Mouse (Mus musculus): ENCODE results near the gene Cnot6. TPM values are rescaled to one million over a fixed set of nuclear protein-coding genes. Genes with fewer than 3 reads are reported as not detected.

Gene Cnot6
- polyA plus RNA-seq, 1 experiment from 2014 or later: 77.4 TPM

DNA sequence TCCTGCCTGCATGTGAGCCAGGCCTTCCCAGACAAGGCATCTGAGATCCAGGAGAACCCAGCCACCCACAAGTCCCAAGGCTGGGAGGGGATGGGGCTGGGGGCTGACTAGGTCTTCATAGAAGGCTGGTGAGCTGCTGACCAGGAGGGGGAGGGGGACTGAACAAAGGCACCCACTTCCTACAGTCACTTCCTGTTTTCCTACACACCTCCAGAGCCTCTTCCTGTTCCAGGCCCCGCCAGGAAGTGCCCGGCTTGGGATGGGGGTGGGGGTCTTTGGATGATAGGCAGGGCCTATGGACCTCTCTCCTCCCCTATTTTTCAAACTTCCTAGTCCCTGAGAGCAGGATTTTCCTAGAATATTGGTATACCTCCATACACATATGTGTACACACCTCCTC is 80.3 kb downstream of the Cnot6 start:
- H3K9me3 ChIP-seq (ENCODE audit: control insufficient read depth, low read length): no peaks in the 10 kb centered on the region
- no peak overlapping the region for H3K4me2 ChIP-seq (replicated peaks; ENCODE audit: low read depth, low read length)
- H3K36me3 ChIP-seq (ENCODE audit: control insufficient read depth, insufficient read depth, low read length): no peaks in the 10 kb centered on the region
- no peaks in the 10 kb centered on the region for H3K4me1 ChIP-seq (ENCODE audit: control insufficient read depth, insufficient read depth, low read length)
- H3K27me3 ChIP-seq (ENCODE audit: control insufficient read depth, insufficient read depth, low read length): peaks cover 28% of the 10 kb centered on the region
- no peak overlapping the region for H3K4me3 ChIP-seq (ENCODE audit: low read length)
- no peak for ATAC-seq (ENCODE audit: low FRiP score, low TSS enrichment)
- H3K27ac ChIP-seq (ENCODE audit: low read depth, low read length): no peak overlapping the region
- 71% methylated on average over 2 of the region's 2 CpGs for WGBS
- no peak overlapping the region for H3K9ac ChIP-seq (ENCODE audit: low read depth, low read length)

DNA sequence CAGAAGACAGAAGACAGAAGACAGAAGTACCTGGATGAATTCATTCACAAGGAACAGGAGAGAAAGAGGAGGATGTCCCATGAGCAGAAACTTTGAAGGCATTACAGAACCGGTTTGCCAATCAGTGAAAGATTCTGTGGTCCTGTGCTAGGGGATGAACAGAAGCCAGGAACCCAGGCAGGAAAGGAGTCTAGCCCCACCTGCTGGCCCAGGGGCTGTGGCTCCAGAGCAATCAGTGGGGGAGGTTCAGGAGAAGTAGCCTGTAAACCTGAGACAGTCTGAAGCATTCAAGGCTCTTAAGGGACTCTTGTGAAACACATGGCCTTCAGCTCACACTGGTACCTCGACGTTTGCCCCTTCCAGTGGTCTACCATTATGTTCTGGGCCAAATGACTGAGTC is 81.4 kb downstream of the Cnot6 start:
- ATAC-seq (ENCODE audit: low FRiP score, low TSS enrichment): peak; percentile 20; the same call in 1 of the 2 replicates
- no peaks in the 10 kb centered on the region for H3K36me3 ChIP-seq (ENCODE audit: control insufficient read depth, insufficient read depth, low read length)
- no peaks in the 10 kb centered on the region for H3K9me3 ChIP-seq (ENCODE audit: control insufficient read depth, low read length)
- 24% methylated on average over 3 of the region's 3 CpGs for WGBS
- no peaks in the 10 kb centered on the region for H3K4me1 ChIP-seq (ENCODE audit: control insufficient read depth, insufficient read depth, low read length)
- H3K9ac ChIP-seq (ENCODE audit: low read depth, low read length): no peak overlapping the region
- no peak overlapping the region for H3K4me2 ChIP-seq (replicated peaks; ENCODE audit: low read depth, low read length)
- H3K27ac ChIP-seq (ENCODE audit: low read depth, low read length): no peak overlapping the region
- H3K4me3 ChIP-seq (ENCODE audit: low read length): no peak overlapping the region
- H3K27me3 ChIP-seq (ENCODE audit: control insufficient read depth, insufficient read depth, low read length): peaks cover 21% of the 10 kb centered on the region

- Histone ChIP-seq H3K4me1 (ENCODE audit: control insufficient read depth, insufficient read depth, low read length) (no peaks in the 10 kb centered on the region), H3K4me3 (ENCODE audit: low read length) (no peak overlapping the region), H3K27me3 (ENCODE audit: control insufficient read depth, insufficient read depth, low read length) (no peaks in the 10 kb centered on the region), H3K27ac (ENCODE audit: low read depth, low read length) (no peak overlapping the region), H3K9ac (ENCODE audit: low read depth, low read length) (no peak overlapping the region), H3K4me2 (replicated peaks; ENCODE audit: low read depth, low read length) (no peak overlapping the region), H3K36me3 (ENCODE audit: control insufficient read depth, insufficient read depth, low read length) (no peaks in the 10 kb centered on the region), H3K9me3 (ENCODE audit: control insufficient read depth, low read length) (no peaks in the 10 kb centered on the region)
- WGBS: 47% methylated on average over 8 of the region's 8 CpGs
- no peak for ATAC-seq (ENCODE audit: low FRiP score, low TSS enrichment)
These were observed 85.8 kb downstream of the Cnot6 start for GRCm38 (mm10) chr11:49626748-49627147.

DNA sequence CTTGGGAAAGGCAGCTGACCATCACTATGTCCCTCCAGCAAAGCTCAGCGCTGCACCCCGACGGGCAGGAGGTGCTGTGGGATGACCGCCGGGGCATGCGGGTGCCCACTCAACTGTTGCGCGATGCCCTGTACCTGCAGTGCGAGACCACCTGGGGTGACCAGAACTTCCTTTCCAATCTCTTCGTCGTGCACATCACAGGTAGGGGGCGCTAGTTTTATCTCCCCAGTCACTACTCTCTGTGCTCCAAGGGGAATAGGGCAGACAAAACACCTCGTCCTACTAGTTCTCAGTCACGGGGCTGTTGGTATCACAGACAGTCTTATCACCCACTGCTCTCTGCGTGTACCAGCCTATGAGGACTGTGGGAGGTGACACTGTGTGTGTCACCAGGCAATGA is 86.7 kb downstream of the Cnot6 start:
- no peaks in the 10 kb centered on the region for H3K36me3 ChIP-seq (ENCODE audit: control insufficient read depth, insufficient read depth, low read length)
- no peak overlapping the region for H3K9ac ChIP-seq (ENCODE audit: low read depth, low read length)
- H3K27me3 ChIP-seq (ENCODE audit: control insufficient read depth, insufficient read depth, low read length): no peaks in the 10 kb centered on the region
- ATAC-seq (ENCODE audit: low FRiP score, low TSS enrichment): no peak
- no peak overlapping the region for H3K27ac ChIP-seq (ENCODE audit: low read depth, low read length)
- WGBS: 66% methylated on average over 15 of the region's 15 CpGs
- no peak overlapping the region for H3K4me3 ChIP-seq (ENCODE audit: low read length)
- H3K9me3 ChIP-seq (ENCODE audit: control insufficient read depth, low read length): no peaks in the 10 kb centered on the region
- no peak overlapping the region for H3K4me2 ChIP-seq (replicated peaks; ENCODE audit: low read depth, low read length)
- H3K4me1 ChIP-seq (ENCODE audit: control insufficient read depth, insufficient read depth, low read length): no peaks in the 10 kb centered on the region

DNA sequence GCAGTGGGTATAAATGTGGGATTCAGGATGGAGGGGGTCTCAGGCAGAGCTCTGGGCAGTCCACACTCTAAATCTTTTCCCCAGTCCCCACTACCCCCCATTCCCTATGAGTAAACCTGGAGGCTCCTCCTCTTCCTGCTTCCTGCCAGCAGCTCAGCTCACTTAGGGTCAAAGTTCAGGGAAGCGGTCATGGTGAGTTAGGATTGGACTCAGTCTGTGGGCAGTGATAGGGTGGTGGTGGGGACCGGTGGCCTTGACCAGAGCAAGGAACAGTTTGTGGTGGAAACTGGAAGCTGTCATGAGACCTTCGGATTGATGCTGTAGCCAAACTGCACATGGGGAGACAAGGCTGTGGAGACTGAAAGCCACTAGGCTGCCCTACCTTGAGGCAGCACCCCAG is 88.4 kb downstream of the Cnot6 start:
- H3K27ac ChIP-seq (ENCODE audit: low read depth, low read length): no peak overlapping the region
- no peak overlapping the region for H3K4me3 ChIP-seq (ENCODE audit: low read length)
- 71% methylated on average over 3 of the region's 3 CpGs for WGBS
- H3K9ac ChIP-seq (ENCODE audit: low read depth, low read length): no peak overlapping the region
- no peak for ATAC-seq (ENCODE audit: low FRiP score, low TSS enrichment)
- no peaks in the 10 kb centered on the region for H3K4me1 ChIP-seq (ENCODE audit: control insufficient read depth, insufficient read depth, low read length)
- no peaks in the 10 kb centered on the region for H3K36me3 ChIP-seq (ENCODE audit: control insufficient read depth, insufficient read depth, low read length)
- no peak overlapping the region for H3K4me2 ChIP-seq (replicated peaks; ENCODE audit: low read depth, low read length)
- H3K27me3 ChIP-seq (ENCODE audit: control insufficient read depth, insufficient read depth, low read length): no peaks in the 10 kb centered on the region
- no peaks in the 10 kb centered on the region for H3K9me3 ChIP-seq (ENCODE audit: control insufficient read depth, low read length)

DNA sequence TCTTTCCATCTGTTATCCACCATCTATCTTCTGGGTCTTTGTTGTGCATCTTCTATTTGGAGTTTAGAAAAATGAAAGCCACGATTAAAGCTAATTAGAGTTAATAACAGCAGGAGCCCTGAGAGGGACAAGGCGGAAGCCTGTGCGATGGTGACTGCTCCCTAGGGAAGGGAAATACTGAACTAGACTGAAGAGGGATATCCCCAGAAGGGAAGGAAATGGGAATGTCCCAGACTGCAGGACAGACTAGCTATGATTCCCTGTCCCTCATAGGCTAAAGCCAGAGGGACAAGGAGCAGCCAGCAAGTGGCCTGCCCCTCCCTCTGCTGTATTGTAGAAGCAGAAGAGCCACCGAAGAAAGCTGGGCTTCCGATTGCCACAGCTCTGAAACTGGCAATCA is 90.6 kb downstream of the Cnot6 start:
- Histone ChIP-seq H3K4me3 (ENCODE audit: low read length) (no peak overlapping the region), H3K36me3 (ENCODE audit: control insufficient read depth, insufficient read depth, low read length) (no peaks in the 10 kb centered on the region), H3K9ac (ENCODE audit: low read depth, low read length) (no peak overlapping the region), H3K27ac (ENCODE audit: low read depth, low read length) (no peak overlapping the region), H3K4me2 (replicated peaks; ENCODE audit: low read depth, low read length) (no peak overlapping the region), H3K27me3 (ENCODE audit: control insufficient read depth, insufficient read depth, low read length) (no peaks in the 10 kb centered on the region), H3K4me1 (ENCODE audit: control insufficient read depth, insufficient read depth, low read length) (no peaks in the 10 kb centered on the region), H3K9me3 (ENCODE audit: control insufficient read depth, low read length) (no peaks in the 10 kb centered on the region)
- no peak for ATAC-seq (ENCODE audit: low FRiP score, low TSS enrichment)
- 87% methylated on average over 5 of the region's 5 CpGs for WGBS

Other genes starting within 250 kb of the Cnot6 start
- not detected in 2 replicates for gene Olfr1386, start 247.7 kb downstream of the Cnot6 start, polyA plus RNA-seq (2014; fragmentation: Nextera tagmentation; extraction: Ambion mirVana)
- not detected in 2 replicates for gene Olfr1385, start 223.7 kb downstream of the Cnot6 start, polyA plus RNA-seq (2014; fragmentation: Nextera tagmentation; extraction: Ambion mirVana)
- not detected in 2 replicates for gene Olfr1384, start 206.0 kb downstream of the Cnot6 start, polyA plus RNA-seq (2014; fragmentation: Nextera tagmentation; extraction: Ambion mirVana)
- gene Olfr1383, start 193.1 kb downstream of the Cnot6 start, polyA plus RNA-seq (2014; fragmentation: Nextera tagmentation; extraction: Ambion mirVana): not detected in 2 replicates
- not detected in 2 replicates for gene Olfr1382, start 184.5 kb downstream of the Cnot6 start, polyA plus RNA-seq (2014; fragmentation: Nextera tagmentation; extraction: Ambion mirVana)
- 0.06 TPM in 1 of 2 replicates, not detected in the other for gene Olfr1381, start 169.3 kb downstream of the Cnot6 start, polyA plus RNA-seq (2014; fragmentation: Nextera tagmentation; extraction: Ambion mirVana)
- not detected in 2 replicates for gene Olfr1380, start 155.8 kb downstream of the Cnot6 start, polyA plus RNA-seq (2014; fragmentation: Nextera tagmentation; extraction: Ambion mirVana)
- gene Flt4, start 103.5 kb downstream of the Cnot6 start, polyA plus RNA-seq (2014; fragmentation: Nextera tagmentation; extraction: Ambion mirVana): 6.5 and 10.6 TPM in 2 replicates
- gene Scgb3a1, start 49.1 kb downstream of the Cnot6 start, polyA plus RNA-seq (2014; fragmentation: Nextera tagmentation; extraction: Ambion mirVana): not detected in 2 replicates
- gene Gfpt2, start 81.5 kb upstream of the Cnot6 start, polyA plus RNA-seq (2014; fragmentation: Nextera tagmentation; extraction: Ambion mirVana): 8.1 and 12.6 TPM in 2 replicates
- gene Mapk9, start 134.0 kb upstream of the Cnot6 start, polyA plus RNA-seq (2014; fragmentation: Nextera tagmentation; extraction: Ambion mirVana): 19.3 and 33.9 TPM in 2 replicates
- not detected in 2 replicates for gene Rasgef1c, start 189.1 kb upstream of the Cnot6 start, polyA plus RNA-seq (2014; fragmentation: Nextera tagmentation; extraction: Ambion mirVana)

Measured in kidney, embryonic 14.5 days (tissue).